Mouse (Mus musculus): Measurements from ENCODE around the gene Tgfb1i1.

Gene Tgfb1i1

GRCm38 (mm10) chr7:128288923-128289544, 42.4 kb downstream of the Tgfb1i1 start:
- DNase-seq (ENCODE audit: low spot score) = peak; percentile 89

DNA sequence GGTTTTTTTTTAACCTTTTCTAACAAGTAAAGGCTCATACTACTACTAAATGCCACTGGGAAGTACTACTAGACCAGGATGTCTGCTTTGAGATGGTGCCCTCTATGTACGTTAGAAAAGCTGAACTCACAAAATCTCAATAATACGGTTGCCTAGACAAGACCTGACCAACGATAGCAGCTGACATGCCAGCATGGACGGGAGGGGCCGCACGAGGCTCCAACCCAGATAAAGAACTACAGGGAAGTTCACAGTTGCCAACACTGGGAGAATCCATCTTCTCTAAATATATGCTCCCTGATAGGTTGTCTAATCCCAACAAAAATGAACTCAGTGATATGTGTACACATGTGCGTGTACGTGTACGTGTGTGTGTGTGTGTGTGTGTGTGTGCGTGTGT, 48.2 kb downstream of the Tgfb1i1 start:
- DNase-seq (ENCODE audit: low spot score) = no peak

GRCm38 (mm10) chr7:128296514-128296913, 49.9 kb downstream of the Tgfb1i1 start:
- DNase-seq (ENCODE audit: low spot score) = no peak

GRCm38 (mm10) chr7:128297291-128297616, 50.6 kb downstream of the Tgfb1i1 start:
- no peak for DNase-seq (ENCODE audit: low spot score)

GRCm38 (mm10) chr7:128297617-128298480, 51.2 kb downstream of the Tgfb1i1 start, which contains the start of gene BC017158:
Gene BC017158, minus strand, starts transcription at chr7:128298170.
- peak; percentile 82 for DNase-seq (ENCODE audit: low spot score)

DNA sequence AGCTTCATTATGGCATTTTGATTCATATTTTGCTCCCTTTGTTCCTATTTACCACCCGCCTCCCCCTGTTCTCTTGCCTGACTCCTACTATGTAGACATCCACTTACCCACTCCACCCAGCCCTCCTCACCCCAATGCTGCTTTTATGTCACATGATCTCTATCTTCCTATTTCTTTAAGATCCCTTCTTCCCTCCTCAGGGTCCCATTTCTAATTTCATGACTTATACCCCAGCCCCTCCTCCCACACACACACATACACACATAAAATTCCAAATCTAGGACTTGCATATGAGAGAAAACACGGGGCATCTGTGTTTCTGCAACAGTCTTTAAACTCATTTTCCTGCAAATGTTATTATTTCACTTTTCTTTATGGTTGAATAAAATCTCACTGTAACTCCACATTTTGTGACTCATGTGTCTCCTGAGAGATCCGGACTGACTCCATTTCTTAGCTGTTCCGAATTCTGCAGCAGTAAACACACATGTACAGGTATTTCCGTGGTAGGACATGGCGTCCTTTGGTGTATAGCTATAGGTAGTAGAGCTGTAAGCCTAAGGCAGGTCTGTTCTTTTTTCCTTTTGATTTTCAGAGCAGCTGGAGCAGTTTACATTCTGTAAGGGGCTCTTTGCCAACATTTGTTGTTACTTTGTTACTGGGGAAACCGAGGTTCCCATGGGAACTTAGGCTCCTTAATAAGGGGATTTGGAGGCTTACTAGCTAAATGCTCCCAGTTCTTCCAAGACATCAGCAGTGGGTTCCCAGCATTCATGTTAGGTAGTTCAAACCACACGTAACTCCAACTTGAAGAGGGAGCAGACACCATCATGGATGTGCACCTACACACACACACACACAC, 52.1 kb downstream of the Tgfb1i1 start:
- no peak for DNase-seq (ENCODE audit: low spot score)

GRCm38 (mm10) chr7:128300952-128301351, 54.3 kb downstream of the Tgfb1i1 start:
- no peak for DNase-seq (ENCODE audit: low spot score)

DNA sequence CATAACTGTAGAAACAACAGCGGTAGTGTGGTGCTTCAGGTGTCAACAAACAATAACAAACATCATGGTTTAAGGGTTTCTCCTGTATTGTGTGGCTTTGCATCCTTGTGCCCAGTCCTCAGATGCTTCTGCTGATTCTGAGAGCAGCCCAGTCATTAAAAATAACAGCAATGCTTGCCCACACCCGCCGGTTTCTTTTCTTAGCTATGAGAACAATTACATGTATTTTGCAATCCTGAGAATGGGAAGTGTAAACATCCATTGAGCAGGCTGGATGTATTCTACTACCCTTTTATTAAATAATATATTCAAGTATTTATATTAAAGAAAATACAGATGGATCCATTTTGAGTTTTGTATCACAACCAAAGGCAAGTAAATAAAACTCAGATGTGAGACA, 55.5 kb downstream of the Tgfb1i1 start:
- DNase-seq (ENCODE audit: low spot score) = no peak

- no peak for DNase-seq (ENCODE audit: low spot score)
Measured at GRCm38 (mm10) chr7:128304198-128304597, 57.6 kb downstream of the Tgfb1i1 start.

- DNase-seq (ENCODE audit: low spot score) = no peak
Measured at GRCm38 (mm10) chr7:128304907-128305306, 58.3 kb downstream of the Tgfb1i1 start.
